Mouse (Mus musculus): ENCODE measurements at regions not wholly inside any gene's neighbourhood (a gene's known extent, or its start where the extent isn't known, plus 50 kb on each side); places are given as distances from the start of the nearest gene placed in this dataset.
A peak's percentile ranks its signal among the peaks of the same experiment; 100 is the strongest.
"Not testable (repeated sequence)": the region's sequence is repeated elsewhere in the genome, so short reads cannot be mapped to it uniquely, and the experiment has no call there.

DNA sequence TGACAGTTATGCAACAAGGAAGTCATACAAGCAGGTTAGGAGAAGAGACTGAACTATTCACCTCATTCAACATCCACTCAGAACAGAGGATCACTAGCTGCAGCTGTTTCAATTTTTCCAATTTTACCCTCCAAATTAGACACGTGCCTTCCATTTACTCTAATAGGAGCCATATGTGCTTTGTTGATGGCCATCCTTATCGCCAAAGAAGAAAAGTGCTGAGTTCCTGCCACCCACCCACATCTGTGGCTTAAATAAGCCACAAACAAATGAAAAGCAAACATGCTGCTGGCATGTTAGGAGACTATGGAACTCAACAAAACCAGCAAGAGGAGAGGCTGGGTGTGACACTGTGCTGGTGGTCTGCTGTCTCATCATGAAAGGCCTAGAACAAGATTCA, 1786.1 kb downstream of the 9330182O14Rik start:
- DNase-seq (ENCODE audit: low spot score): no peak

- DNase-seq (ENCODE audit: low spot score): no peak
Measured at GRCm38 (mm10) chr15:41936697-41937096, 1802.5 kb downstream of the 9330182O14Rik start.

- DNase-seq (ENCODE audit: low spot score): no peak
Measured at GRCm38 (mm10) chr15:41945226-41945625, 1811.1 kb downstream of the 9330182O14Rik start.

DNA sequence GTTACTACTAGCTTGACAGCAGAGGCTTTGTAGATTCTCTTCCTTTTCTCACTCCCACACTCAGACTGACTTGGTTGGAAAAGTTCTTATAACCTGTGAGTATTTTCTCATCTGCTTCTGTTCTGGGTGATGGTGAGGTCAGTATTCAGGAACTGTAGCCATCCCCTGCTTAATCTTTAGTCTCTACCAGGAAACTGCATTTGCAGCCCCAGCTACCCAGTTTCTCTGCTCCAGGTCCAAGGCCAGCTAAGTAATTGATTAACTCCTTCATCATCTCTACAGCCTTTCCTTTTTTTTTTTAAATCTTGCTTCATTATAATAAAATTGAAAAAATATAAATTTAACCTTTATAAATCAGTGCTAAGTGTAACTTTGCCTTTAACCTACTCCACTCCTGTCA, 1813.7 kb downstream of the 9330182O14Rik start:
- no peak for DNase-seq (ENCODE audit: low spot score)

- DNase-seq (ENCODE audit: low spot score): no peak
Measured at GRCm38 (mm10) chr15:41948347-41949093, 1814.4 kb downstream of the 9330182O14Rik start.

GRCm38 (mm10) chr15:41949094-41949461, 1814.9 kb downstream of the 9330182O14Rik start:
- no peak for DNase-seq (ENCODE audit: low spot score)

DNA sequence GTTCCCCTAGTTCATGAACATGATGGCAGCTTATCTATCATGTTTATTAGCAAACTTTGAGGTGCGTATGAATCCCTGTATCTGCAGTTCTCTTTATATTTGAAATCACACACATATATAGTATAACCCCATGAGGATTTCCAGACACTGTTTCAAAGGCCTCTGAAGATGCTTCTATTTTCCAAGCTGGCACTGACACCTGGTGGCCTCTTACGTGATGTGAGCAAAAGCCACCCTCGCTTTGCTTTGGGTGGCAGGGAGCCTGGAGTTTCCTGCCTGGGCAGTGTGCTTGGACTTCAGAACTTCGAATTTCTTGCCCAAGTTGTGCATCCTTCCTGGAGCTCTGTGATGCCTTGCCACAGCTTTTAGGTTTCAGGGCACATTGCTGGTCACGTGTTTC, 1817.1 kb downstream of the 9330182O14Rik start:
- no peak for DNase-seq (ENCODE audit: low spot score)

DNA sequence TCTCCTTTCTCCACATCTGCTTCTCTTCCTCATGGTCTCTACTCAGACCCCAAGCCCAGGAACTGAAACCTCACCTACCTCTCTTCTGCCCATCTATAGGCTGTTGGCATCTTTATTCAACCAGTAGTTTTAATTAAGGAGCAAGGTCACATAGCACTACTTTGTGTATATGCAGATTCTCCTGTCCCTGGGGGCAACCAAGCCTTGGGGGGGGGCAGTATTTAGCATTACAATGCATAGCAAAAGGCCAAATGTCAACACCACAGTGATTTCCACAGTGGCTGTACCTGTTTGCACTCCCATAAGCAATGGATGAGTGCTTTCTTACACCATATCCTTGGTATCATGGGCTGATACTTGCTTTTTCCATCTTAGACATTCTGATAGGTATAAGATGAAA, 1826.4 kb downstream of the 9330182O14Rik start:
- no peak for DNase-seq (ENCODE audit: low spot score)

GRCm38 (mm10) chr15:41970877-41971276, 1836.7 kb downstream of the 9330182O14Rik start:
- no peak for DNase-seq (ENCODE audit: low spot score)

- peak; percentile 87 for DNase-seq (ENCODE audit: low spot score)
Measured at GRCm38 (mm10) chr15:41973263-41973662, 1839.1 kb downstream of the 9330182O14Rik start.

- no peak for DNase-seq (ENCODE audit: low spot score)
Measured at GRCm38 (mm10) chr15:41977196-41977595, 1843.0 kb downstream of the 9330182O14Rik start.

- no peak for DNase-seq (ENCODE audit: low spot score)
Measured at GRCm38 (mm10) chr15:41977649-41978231, 1843.6 kb downstream of the 9330182O14Rik start.

- no peak for DNase-seq (ENCODE audit: low spot score)
Measured at GRCm38 (mm10) chr15:41983261-41983660, 1849.1 kb downstream of the 9330182O14Rik start.

- DNase-seq (ENCODE audit: low spot score): no peak
Measured at GRCm38 (mm10) chr15:41984267-41984666, 1850.1 kb downstream of the 9330182O14Rik start.

GRCm38 (mm10) chr15:41986264-41986663, 1852.1 kb downstream of the 9330182O14Rik start:
- no peak for DNase-seq (ENCODE audit: low spot score)

DNA sequence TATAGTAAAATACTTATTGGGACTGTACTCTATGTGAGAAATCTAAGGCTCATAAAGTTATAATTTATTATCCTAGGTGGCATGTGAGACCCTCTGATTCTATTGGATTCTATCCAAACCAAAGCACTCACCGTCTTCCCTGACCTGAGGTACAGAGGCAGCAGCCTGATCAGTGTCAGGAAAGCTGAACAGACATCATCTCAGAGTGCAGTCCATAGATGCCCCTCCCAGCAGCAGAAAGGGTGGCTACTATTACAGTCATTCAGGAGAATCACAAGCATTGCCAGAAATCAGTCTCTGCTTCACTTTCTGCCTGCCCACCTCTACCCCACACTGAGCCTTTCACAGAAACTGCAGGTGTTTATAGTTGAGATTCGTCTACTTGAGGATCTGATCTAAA, 1854.9 kb downstream of the 9330182O14Rik start:
- DNase-seq (ENCODE audit: low spot score): no peak

DNA sequence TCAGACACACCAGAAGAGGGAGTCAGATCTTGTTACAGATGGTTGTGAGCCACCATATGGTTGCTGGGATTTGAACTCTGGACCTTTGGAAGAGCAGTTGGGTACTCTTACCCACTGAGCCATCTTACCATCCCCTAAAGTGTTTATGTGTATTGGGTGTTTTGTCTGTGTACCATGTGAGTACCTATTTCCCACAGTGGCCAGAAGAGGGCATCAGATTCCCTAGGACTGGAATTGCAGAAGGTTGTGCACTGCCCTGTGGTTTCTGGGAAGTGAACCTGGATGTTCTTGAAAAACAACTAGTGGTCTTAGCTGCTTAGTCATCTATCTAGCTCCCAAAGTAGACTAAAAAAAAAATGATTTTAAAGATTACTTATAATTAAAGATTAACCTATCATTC, 1857.7 kb downstream of the 9330182O14Rik start:
- DNase-seq (ENCODE audit: low spot score): no peak

- DNase-seq (ENCODE audit: low spot score): not testable (repeated sequence)
Measured at GRCm38 (mm10) chr15:42032286-42032685, 1898.1 kb downstream of the 9330182O14Rik start.

DNA sequence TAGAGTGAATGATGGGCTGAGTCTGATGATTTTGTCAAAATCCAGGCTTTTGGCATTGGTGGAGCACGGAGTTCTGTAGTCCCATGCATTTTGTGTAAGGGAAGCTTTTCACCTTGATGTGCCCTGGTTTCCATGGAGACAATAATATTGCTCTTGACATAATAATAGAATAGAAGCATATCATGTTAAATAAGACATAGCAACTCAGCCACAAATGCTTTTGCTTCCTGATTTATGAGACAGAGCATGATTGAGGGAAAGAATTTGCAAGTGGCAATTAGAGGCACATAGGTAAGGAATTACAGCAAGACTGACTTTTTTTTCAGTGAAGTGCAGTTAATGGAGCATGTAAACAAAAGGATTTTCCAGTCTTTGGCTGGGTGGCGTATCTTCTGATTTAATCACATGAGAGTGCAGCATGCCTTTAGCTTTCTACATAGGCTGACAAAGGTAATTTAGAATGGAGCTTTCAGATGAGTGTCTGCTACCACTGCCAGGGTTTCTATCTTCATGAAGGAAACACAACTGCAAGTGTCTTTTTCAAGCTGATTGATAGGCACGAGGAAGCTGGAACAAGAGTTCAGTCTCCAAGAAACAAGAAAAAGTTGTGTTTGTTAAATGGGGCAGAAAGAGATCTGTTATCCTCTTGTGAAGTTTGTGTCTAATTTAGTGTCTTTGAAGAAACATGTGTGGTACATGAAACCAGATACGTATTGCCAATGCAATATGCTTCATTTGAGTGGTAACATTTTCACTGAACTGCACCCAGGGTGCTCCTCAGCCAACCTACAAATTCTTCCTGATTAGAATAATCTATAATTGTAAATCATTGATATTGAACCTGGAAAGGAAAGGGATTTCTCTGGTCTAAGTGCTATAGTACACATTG, 1913.2 kb downstream of the 9330182O14Rik start:
- DNase-seq (ENCODE audit: low spot score): no peak

- no peak for DNase-seq (ENCODE audit: low spot score)
Measured at GRCm38 (mm10) chr15:42056772-42057171, 1922.6 kb downstream of the 9330182O14Rik start.

GRCm38 (mm10) chr15:42068207-42068831, 1934.2 kb downstream of the 9330182O14Rik start:
- DNase-seq (ENCODE audit: low spot score): no peak

GRCm38 (mm10) chr15:42069072-42069471, 1934.9 kb downstream of the 9330182O14Rik start:
- no peak for DNase-seq (ENCODE audit: low spot score)
